Mouse (Mus musculus): ENCODE data around the gene Spg7. TPM values are rescaled to one million over a fixed set of nuclear protein-coding genes. Genes with fewer than 3 reads are reported as not detected.

Spg7 gene
- total and polyA plus RNA-seq, 3 experiments: 28.9 to 36.0 TPM; not detected in 1

- Histone ChIP-seq H3K4me1 (ENCODE audit: control insufficient read depth in 1 of 2, insufficient read depth in 2 of 2, low read length in 2 of 2) (no peaks in the 10 kb centered on the region), H3K36me3 (ENCODE audit: control insufficient read depth in 1 of 2, insufficient read depth in 2 of 2, low read length in 2 of 2) (no peaks in the 10 kb centered on the region), H3K9ac (ENCODE audit: control insufficient read depth, low read depth, low read length, poor library complexity, severe bottlenecking) (no peak overlapping the region), H3K9me3 (replicated peaks; ENCODE audit: insufficient read depth, low read length) (no peaks in the 10 kb centered on the region), H3K4me3 (ENCODE audit: control insufficient read depth in 1 of 2, insufficient read depth in 1 of 2, low read depth in 2 of 2, low read length in 2 of 2) (no peak overlapping the region), H3K27ac (ENCODE audit: control insufficient read depth, low read depth, low read length) (no peak overlapping the region), H3K79me2 (ENCODE audit: control insufficient read depth, insufficient read depth, low read length, poor library complexity) (no peaks in the 10 kb centered on the region), H3K27me3 (ENCODE audit: control insufficient read depth in 1 of 2, insufficient read depth in 2 of 2, low read length in 2 of 2) (peaks cover 1 to 4% of the 10 kb centered on the region in 2 experiments)
- TF ChIP-seq JUND (IDR thresholded peaks at IDR 0.05; ENCODE audit: low read depth, low read length) (no peak), ZMIZ1 (IDR thresholded peaks at IDR 0.05; ENCODE audit: low read depth, low read length) (no peak), ELF1 (IDR thresholded peaks at IDR 0.05; ENCODE audit: low read depth, low read length) (no peak), CTCF (IDR thresholded peaks at IDR 0.05 in 2 of 3, conservative IDR thresholded peaks at IDR 0.05 in 1 of 3; ENCODE audit: control insufficient read depth in 1 of 3, insufficient read depth in 1 of 3, low read depth in 2 of 3, low read length in 3 of 3, poor library complexity in 1 of 3, severe bottlenecking in 1 of 3) (peak; percentile 25 to 61 (median 55); a peak in 5 of 6 replicates), MAX (IDR thresholded peaks at IDR 0.05; ENCODE audit: low read length) (no peak), RAD21 (IDR thresholded peaks at IDR 0.05; ENCODE audit: low read depth, low read length) (peak; percentile 37), UBTF (IDR thresholded peaks at IDR 0.05; ENCODE audit: borderline replicate concordance, insufficient read depth, low read depth, low read length) (no peak), BHLHE40 (IDR thresholded peaks at IDR 0.05; ENCODE audit: borderline replicate concordance, low read depth, low read length) (no peak), MYB (IDR thresholded peaks at IDR 0.05; ENCODE audit: low read depth, low read length) (no peak), CHD2 (IDR thresholded peaks at IDR 0.05; ENCODE audit: low read length) (no peak), SMC3 (IDR thresholded peaks at IDR 0.05; ENCODE audit: low read depth, low read length) (peak; percentile 49), ZC3H11A (IDR thresholded peaks at IDR 0.05; ENCODE audit: low read depth, low read length) (peak; percentile 47), POLR2AphosphoS2 (IDR thresholded peaks at IDR 0.05; ENCODE audit: low read length) (no peak), POLR2A (IDR thresholded peaks at IDR 0.05; ENCODE audit: control insufficient read depth in 1 of 2, insufficient read depth in 1 of 2, low read depth in 1 of 2, low read length in 2 of 2, poor library complexity in 1 of 2) (no peak), MAZ (IDR thresholded peaks at IDR 0.05; ENCODE audit: low read depth, low read length) (no peak)
- DNase-seq (ENCODE audit: low read depth, low spot score): peak; percentile 32
These were observed 82.5 kb downstream of the Spg7 start for GRCm38 (mm10) chr8:123145279-123145678.

GRCm38 (mm10) chr8:123146390-123146789 is 83.6 kb downstream of the Spg7 start:
- TF ChIP-seq NRF1 (IDR thresholded peaks at IDR 0.05; ENCODE audit: insufficient read depth, low read depth, low read length, poor library complexity, severe bottlenecking) (no peak), UBTF (IDR thresholded peaks at IDR 0.05; ENCODE audit: borderline replicate concordance, insufficient read depth, low read depth, low read length) (no peak), GABPA (IDR thresholded peaks at IDR 0.05; ENCODE audit: low read depth, low read length) (no peak), POLR2AphosphoS5 (IDR thresholded peaks at IDR 0.05; ENCODE audit: borderline replicate concordance, low read depth, low read length) (no peak)

More at GRCm38 (mm10) chr8:123146390-123146789, 83.6 kb downstream of the Spg7 start:
- H3K36me3 ChIP-seq (ENCODE audit: control insufficient read depth in 1 of 2, insufficient read depth in 2 of 2, low read length in 2 of 2): no peaks in the 10 kb centered on the region
- H3K4me3 ChIP-seq (ENCODE audit: control insufficient read depth in 1 of 2, insufficient read depth in 1 of 2, low read depth in 2 of 2, low read length in 2 of 2): no peak overlapping the region
- H3K4me1 ChIP-seq (ENCODE audit: control insufficient read depth in 1 of 2, insufficient read depth in 2 of 2, low read length in 2 of 2): no peaks in the 10 kb centered on the region
- H3K9me3 ChIP-seq (replicated peaks; ENCODE audit: insufficient read depth, low read length): no peaks in the 10 kb centered on the region
- no peak for DNase-seq (ENCODE audit: low read depth, low spot score)
- no peak overlapping the region for H3K9ac ChIP-seq (ENCODE audit: control insufficient read depth, low read depth, low read length, poor library complexity, severe bottlenecking)
- peaks cover 3 to 8% of the 10 kb centered on the region in 2 experiments for H3K27me3 ChIP-seq (ENCODE audit: control insufficient read depth in 1 of 2, insufficient read depth in 2 of 2, low read length in 2 of 2)
- H3K27ac ChIP-seq (ENCODE audit: control insufficient read depth, low read depth, low read length): no peak overlapping the region
- H3K79me2 ChIP-seq (ENCODE audit: control insufficient read depth, insufficient read depth, low read length, poor library complexity): no peaks in the 10 kb centered on the region

Other genes with a start within 250 kb of the Spg7 start
- gene Cdh15, start 215.0 kb upstream of the Spg7 start, total RNA-seq (2012; rRNA removed): 0.07 and 0.08 TPM in 2 replicates
- under 1 TPM in 1 of 2 experiments, not detected in 1; 0.71 TPM for gene Cdh15, start 215.0 kb upstream of the Spg7 start, polyA plus RNA-seq (2012; ENCODE audit: insufficient read depth in 1 of 2, insufficient read length in 2 of 2, low read depth in 1 of 2, low replicate concordance in 2 of 2, missing spikeins in 1 of 2)
- gene Ankrd11, start 20.7 kb upstream of the Spg7 start, total RNA-seq (2012; rRNA removed): 49.2 and 57.8 TPM in 2 replicates
- 100 to 1,000 TPM in 1 of 2 experiments, 10 to 100 TPM in 1; 87.7 to 235 TPM for gene Ankrd11, start 20.7 kb upstream of the Spg7 start, polyA plus RNA-seq (2012; ENCODE audit: insufficient read depth in 1 of 2, insufficient read length in 2 of 2, low read depth in 1 of 2, low replicate concordance in 2 of 2, missing spikeins in 1 of 2)
- 2,918 and 3,113 TPM in 2 replicates for gene Rpl13, start 39.4 kb downstream of the Spg7 start, total RNA-seq (2012; rRNA removed)
- gene Rpl13, start 39.4 kb downstream of the Spg7 start, polyA plus RNA-seq (2012; ENCODE audit: insufficient read depth in 1 of 2, insufficient read length in 2 of 2, low read depth in 1 of 2, low replicate concordance in 2 of 2, missing spikeins in 1 of 2): 1,000 to 10,000 TPM in 1 of 2 experiments, not detected in 1; 1,306 TPM
- 2.2 and 3.5 TPM in 2 replicates for gene Cpne7, start 54.4 kb downstream of the Spg7 start, total RNA-seq (2012; rRNA removed)
- gene Cpne7, start 54.4 kb downstream of the Spg7 start, polyA plus RNA-seq (2012; ENCODE audit: insufficient read depth in 1 of 2, insufficient read length in 2 of 2, low read depth in 1 of 2, low replicate concordance in 2 of 2, missing spikeins in 1 of 2): 1 to 10 TPM in 1 of 2 experiments, not detected in 1; 4.5 TPM
- gene Sult5a1, start 95.4 kb downstream of the Spg7 start, total RNA-seq (2012; rRNA removed): 0.15 TPM in 1 of 2 replicates, not detected in the other
- gene Sult5a1, start 95.4 kb downstream of the Spg7 start, polyA plus RNA-seq (2012; ENCODE audit: insufficient read depth in 1 of 2, insufficient read length in 2 of 2, low read depth in 1 of 2, low replicate concordance in 2 of 2, missing spikeins in 1 of 2): not detected
- not detected in 2 replicates for gene Dpep1, start 123.3 kb downstream of the Spg7 start, total RNA-seq (2012; rRNA removed)
- gene Dpep1, start 123.3 kb downstream of the Spg7 start, polyA plus RNA-seq (2012; ENCODE audit: insufficient read depth in 1 of 2, insufficient read length in 2 of 2, low read depth in 1 of 2, low replicate concordance in 2 of 2, missing spikeins in 1 of 2): not detected
- gene Chmp1a, start 149.8 kb downstream of the Spg7 start, total RNA-seq (2012; rRNA removed): 68.6 and 80.5 TPM in 2 replicates
- gene Chmp1a, start 149.8 kb downstream of the Spg7 start, polyA plus RNA-seq (2012; ENCODE audit: insufficient read depth in 1 of 2, insufficient read length in 2 of 2, low read depth in 1 of 2, low replicate concordance in 2 of 2, missing spikeins in 1 of 2): 10 to 100 TPM in 1 of 2 experiments, not detected in 1; 85.7 TPM
- 0.98 and 1.2 TPM in 2 replicates for gene Spata33, start 149.9 kb downstream of the Spg7 start, total RNA-seq (2012; rRNA removed)
- 1 to 10 TPM in 1 of 2 experiments, not detected in 1; 1.4 TPM for gene Spata33, start 149.9 kb downstream of the Spg7 start, polyA plus RNA-seq (2012; ENCODE audit: insufficient read depth in 1 of 2, insufficient read length in 2 of 2, low read depth in 1 of 2, low replicate concordance in 2 of 2, missing spikeins in 1 of 2)
- 23.2 and 28.0 TPM in 2 replicates for gene Cdk10, start 161.9 kb downstream of the Spg7 start, total RNA-seq (2012; rRNA removed)
- gene Cdk10, start 161.9 kb downstream of the Spg7 start, polyA plus RNA-seq (2012; ENCODE audit: insufficient read depth in 1 of 2, insufficient read length in 2 of 2, low read depth in 1 of 2, low replicate concordance in 2 of 2, missing spikeins in 1 of 2): 10 to 100 TPM in 1 of 2 experiments, not detected in 1; 43.8 TPM
- 1.2 and 1.9 TPM in 2 replicates for gene Spata2l, start 173.3 kb downstream of the Spg7 start, total RNA-seq (2012; rRNA removed)
- gene Spata2l, start 173.3 kb downstream of the Spg7 start, polyA plus RNA-seq (2012; ENCODE audit: insufficient read depth in 1 of 2, insufficient read length in 2 of 2, low read depth in 1 of 2, low replicate concordance in 2 of 2, missing spikeins in 1 of 2): 1 to 10 TPM in 1 of 2 experiments, not detected in 1; 3.1 TPM
- 11.8 and 16.0 TPM in 2 replicates for gene Zfp276, start 191.3 kb downstream of the Spg7 start, total RNA-seq (2012; rRNA removed)
- 10 to 100 TPM in 1 of 2 experiments, not detected in 1; 19.2 TPM for gene Zfp276, start 191.3 kb downstream of the Spg7 start, polyA plus RNA-seq (2012; ENCODE audit: insufficient read depth in 1 of 2, insufficient read length in 2 of 2, low read depth in 1 of 2, low replicate concordance in 2 of 2, missing spikeins in 1 of 2)
- gene Vps9d1, start 191.4 kb downstream of the Spg7 start, total RNA-seq (2012; rRNA removed): 3.0 and 4.4 TPM in 2 replicates
- gene Vps9d1, start 191.4 kb downstream of the Spg7 start, polyA plus RNA-seq (2012; ENCODE audit: insufficient read depth in 1 of 2, insufficient read length in 2 of 2, low read depth in 1 of 2, low replicate concordance in 2 of 2, missing spikeins in 1 of 2): 10 to 100 TPM in 1 of 2 experiments, not detected in 1; 12.2 TPM

Data from MEL (cell line).